Mouse (Mus musculus): ENCODE measurements at regions not wholly inside any gene's neighbourhood (a gene's known extent, or its start where the extent isn't known, plus 50 kb on each side); places are given as distances from the start of the nearest gene placed in this dataset.

GRCm38 (mm10) chr6:31066861-31067260, 108.0 kb upstream of the Klf14 start:
- DNase-seq = no peak

- DNase-seq = no peak
Measured at GRCm38 (mm10) chr6:31067453-31067852, 108.6 kb upstream of the Klf14 start.

GRCm38 (mm10) chr6:31069243-31069642, 110.4 kb upstream of the Klf14 start:
- no peak for DNase-seq

GRCm38 (mm10) chr6:31070537-31070936, 111.7 kb upstream of the Klf14 start:
- DNase-seq = no peak

GRCm38 (mm10) chr6:31070966-31071365, 112.1 kb upstream of the Klf14 start:
- DNase-seq = no peak

- no peak for DNase-seq
Measured at GRCm38 (mm10) chr6:31072072-31072471, 113.2 kb upstream of the Klf14 start.

GRCm38 (mm10) chr6:31072559-31072958, 113.7 kb upstream of the Klf14 start:
- no peak for DNase-seq

- DNase-seq = no peak
Measured at GRCm38 (mm10) chr6:31073338-31073737, 114.5 kb upstream of the Klf14 start.

GRCm38 (mm10) chr6:31074394-31074793, 115.5 kb upstream of the Klf14 start:
- DNase-seq = no peak

GRCm38 (mm10) chr6:31075209-31075571, 116.3 kb upstream of the Klf14 start:
- no peak for DNase-seq

- peak; percentile 77 for DNase-seq
Measured at GRCm38 (mm10) chr6:31075572-31076477, 116.9 kb upstream of the Klf14 start.

- no peak for DNase-seq
Measured at GRCm38 (mm10) chr6:31076478-31076834, 117.6 kb upstream of the Klf14 start.

GRCm38 (mm10) chr6:31077216-31077615, 118.3 kb upstream of the Klf14 start:
- DNase-seq = no peak

- DNase-seq = no peak
Measured at GRCm38 (mm10) chr6:31077779-31078178, 118.9 kb upstream of the Klf14 start.

- peak; percentile 43 for DNase-seq
Measured at GRCm38 (mm10) chr6:31078413-31078812, 119.5 kb upstream of the Klf14 start.

- DNase-seq = peak; percentile 30
Measured at GRCm38 (mm10) chr6:31079586-31080259, 120.8 kb upstream of the Klf14 start.

- no peak for DNase-seq
Measured at GRCm38 (mm10) chr6:31080279-31080678, 121.4 kb upstream of the Klf14 start.

- no peak for DNase-seq
Measured at GRCm38 (mm10) chr6:31080691-31081090, 121.8 kb upstream of the Klf14 start.

- DNase-seq = no peak
Measured at GRCm38 (mm10) chr6:31081238-31081637, 122.4 kb upstream of the Klf14 start.

- DNase-seq = no peak
Measured at GRCm38 (mm10) chr6:31081988-31082387, 123.1 kb upstream of the Klf14 start.

- no peak for DNase-seq
Measured at GRCm38 (mm10) chr6:31082613-31083470, 124.0 kb upstream of the Klf14 start.

- DNase-seq = no peak
Measured at GRCm38 (mm10) chr6:31083701-31084100, 124.8 kb upstream of the Klf14 start.

GRCm38 (mm10) chr6:31085063-31085759, 126.3 kb upstream of the Klf14 start:
- DNase-seq = no peak
